Mouse (Mus musculus): ENCODE measurements around the gene Gsk3a.
"Not testable (repeated sequence)": the region's sequence is repeated elsewhere in the genome, so short reads cannot be mapped to it uniquely, and the experiment has no call there.

Gene Gsk3a

GRCm38 (mm10) chr7:25273259-25274241 is 35.9 kb upstream of the Gsk3a start:
- DNase-seq (ENCODE audit: low read depth, low spot score): no peak

DNA sequence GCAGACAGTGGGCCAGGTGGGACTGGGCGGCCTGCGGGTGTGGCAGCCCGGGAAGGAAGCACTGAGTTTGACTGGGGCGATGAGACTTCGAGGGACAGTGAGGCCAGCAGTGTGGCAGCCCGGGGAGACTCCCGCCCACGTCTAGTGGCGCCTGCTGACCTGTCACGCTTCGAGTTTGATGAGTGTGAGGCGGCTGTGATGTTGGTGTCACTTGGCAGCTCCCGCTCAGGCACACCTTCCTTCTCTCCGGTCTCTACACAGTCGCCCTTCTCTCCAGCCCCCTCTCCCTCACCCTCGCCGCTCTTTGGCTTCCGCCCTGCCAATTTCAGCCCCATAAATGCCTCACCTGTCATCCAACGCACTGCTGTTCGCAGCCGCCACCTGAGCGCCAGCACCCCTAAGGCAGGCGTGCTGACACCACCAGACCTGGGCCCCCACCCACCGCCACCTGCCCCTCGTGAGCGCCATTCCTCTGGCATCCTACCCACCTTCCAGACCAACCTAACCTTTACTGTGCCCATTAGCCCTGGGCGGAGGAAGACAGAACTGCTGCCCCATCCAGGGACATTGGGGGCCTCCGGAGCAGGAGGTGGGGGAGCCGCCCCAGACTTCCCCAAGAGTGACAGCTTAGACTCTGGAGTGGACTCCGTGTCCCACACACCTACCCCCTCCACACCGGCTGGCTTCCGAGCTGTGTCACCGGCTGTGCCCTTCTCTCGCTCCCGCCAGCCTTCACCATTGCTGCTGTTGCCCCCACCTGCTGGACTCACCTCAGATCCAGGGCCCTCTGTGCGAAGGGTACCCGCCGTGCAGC is 35.0 kb upstream of the Gsk3a start:
- no peak for DNase-seq (ENCODE audit: low read depth, low spot score)

DNA sequence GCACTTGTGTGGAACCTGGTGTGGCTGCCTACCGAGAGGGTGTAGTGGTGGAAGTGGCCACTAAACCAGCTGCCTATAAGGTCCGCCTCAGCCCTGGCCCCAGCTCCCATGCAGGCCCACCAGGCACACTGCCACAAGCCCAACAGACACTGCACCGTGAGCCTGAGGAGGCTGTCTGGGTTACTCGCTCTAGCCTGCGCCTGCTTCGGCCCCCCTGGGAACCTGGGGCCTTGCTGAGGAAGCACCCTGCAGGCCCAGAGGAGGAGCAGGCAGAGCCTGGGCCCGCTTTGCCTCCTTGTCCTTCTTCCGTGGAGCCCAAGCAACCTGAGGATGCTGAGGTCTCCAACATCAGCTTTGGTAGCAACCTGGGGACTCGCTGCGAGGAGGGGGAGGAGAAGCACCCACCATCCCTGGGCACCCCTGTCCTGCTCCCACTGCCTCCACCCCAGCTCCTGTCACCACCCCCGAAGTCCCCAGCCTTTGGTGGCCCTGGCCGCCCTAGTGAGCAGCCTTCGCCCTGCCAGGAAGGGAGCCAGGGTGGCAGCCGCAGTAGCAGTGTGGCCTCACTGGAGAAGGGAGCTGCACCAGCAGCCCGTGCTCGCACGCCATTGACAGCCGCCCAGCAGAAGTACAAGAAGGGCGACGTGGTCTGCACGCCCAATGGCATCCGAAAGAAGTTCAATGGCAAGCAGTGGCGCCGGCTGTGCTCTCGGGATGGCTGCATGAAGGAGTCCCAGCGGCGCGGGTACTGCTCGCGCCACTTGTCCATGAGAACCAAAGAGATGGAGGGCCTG is 34.2 kb upstream of the Gsk3a start:
- no peak for DNase-seq (ENCODE audit: low read depth, low spot score)

GRCm38 (mm10) chr7:25270652-25271633 is 33.3 kb upstream of the Gsk3a start:
- no peak for DNase-seq (ENCODE audit: low read depth, low spot score)

GRCm38 (mm10) chr7:25269545-25270271 is 32.1 kb upstream of the Gsk3a start:
- DNase-seq (ENCODE audit: low read depth, low spot score): no peak

DNA sequence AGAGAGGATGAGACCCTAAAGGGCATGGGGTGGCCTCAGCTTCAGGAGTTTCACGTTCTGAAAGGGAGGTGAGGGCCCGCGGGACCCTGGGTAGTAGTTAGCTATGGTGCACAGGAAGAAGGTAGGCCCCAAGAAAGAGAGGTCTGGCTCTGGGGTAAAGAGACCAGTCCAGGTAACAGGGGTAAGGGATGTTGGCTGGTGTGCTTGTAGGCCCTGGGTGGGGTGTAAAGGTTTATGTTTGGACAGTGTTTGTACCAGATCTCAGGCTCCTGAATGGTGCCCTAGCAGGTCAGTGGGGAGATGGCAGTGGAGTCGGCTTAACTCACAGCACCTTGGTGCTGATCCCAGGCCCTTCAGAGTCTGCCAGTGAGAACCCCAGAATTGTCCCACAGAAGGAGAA is 31.4 kb upstream of the Gsk3a start:
- DNase-seq (ENCODE audit: low read depth, low spot score): no peak

- no peak for DNase-seq (ENCODE audit: low read depth, low spot score)
These were observed 30.9 kb upstream of the Gsk3a start for GRCm38 (mm10) chr7:25268588-25268987.

DNA sequence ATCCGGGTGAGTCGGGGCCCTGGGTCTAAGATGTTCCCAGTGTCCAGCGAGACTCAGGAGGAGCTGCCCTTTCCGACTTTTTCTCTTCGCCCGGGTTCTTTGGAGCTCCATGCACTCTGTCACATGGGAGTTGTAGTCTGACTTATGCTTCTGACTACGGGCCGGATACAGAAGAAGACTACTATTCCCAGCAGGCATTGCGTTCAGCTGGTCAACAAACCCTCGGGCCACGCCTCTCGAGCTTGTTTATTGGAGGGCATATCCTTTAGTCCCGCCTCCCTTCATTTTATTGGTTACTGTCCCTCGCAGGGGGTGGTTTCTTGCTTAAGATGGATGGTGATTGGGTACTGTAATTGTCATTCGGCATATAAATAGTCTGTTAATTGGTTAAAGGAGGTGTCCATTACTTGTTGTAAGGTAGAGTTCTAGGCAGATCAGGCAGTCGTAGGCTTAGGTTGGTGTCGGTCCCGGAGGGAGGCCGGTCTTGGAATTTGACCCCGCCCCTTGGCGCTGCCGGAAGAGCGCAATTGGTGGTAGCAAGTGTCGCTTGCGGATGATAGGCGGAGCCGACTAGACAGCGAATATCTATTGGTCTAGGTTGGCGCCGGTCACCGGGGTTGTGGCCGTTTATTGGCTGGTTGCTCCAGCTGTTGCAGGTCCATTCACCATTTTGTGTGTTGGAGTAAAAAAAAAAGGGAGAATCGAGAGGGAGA is 30.3 kb upstream of the Gsk3a start:
- DNase-seq (ENCODE audit: low read depth, low spot score): peak; percentile 100

- DNase-seq (ENCODE audit: low read depth, low spot score): peak; percentile 94
These were observed 29.7 kb upstream of the Gsk3a start, which contains the start of gene Cic for GRCm38 (mm10) chr7:25267301-25267750. Gene Cic, plus strand, starts transcription at chr7:25267704.

GRCm38 (mm10) chr7:25266180-25266962 is 28.7 kb upstream of the Gsk3a start:
- no peak for DNase-seq (ENCODE audit: low read depth, low spot score)

DNA sequence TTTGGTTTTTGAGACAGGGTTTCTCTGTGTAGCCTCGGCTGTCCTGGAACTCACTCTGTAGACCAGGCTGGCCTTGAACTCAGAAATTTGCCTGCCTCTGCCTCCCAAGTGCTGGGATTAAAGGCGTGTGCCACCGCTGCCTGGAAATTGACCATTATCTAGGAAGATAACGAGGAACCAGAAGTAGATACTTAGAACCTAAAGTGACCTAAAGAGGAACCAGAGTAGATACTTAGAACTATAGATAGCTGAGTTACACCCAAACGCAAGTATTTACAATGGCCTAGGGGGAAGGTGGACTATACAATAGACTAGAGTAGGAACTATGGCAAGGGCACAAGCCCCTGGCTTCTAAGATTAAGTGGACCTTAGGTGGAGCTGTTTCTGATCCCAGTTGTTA is 28.1 kb upstream of the Gsk3a start:
- DNase-seq (ENCODE audit: low read depth, low spot score): not testable (repeated sequence)

GRCm38 (mm10) chr7:25263968-25264870 is 26.6 kb upstream of the Gsk3a start:
- DNase-seq (ENCODE audit: low read depth, low spot score): no peak

DNA sequence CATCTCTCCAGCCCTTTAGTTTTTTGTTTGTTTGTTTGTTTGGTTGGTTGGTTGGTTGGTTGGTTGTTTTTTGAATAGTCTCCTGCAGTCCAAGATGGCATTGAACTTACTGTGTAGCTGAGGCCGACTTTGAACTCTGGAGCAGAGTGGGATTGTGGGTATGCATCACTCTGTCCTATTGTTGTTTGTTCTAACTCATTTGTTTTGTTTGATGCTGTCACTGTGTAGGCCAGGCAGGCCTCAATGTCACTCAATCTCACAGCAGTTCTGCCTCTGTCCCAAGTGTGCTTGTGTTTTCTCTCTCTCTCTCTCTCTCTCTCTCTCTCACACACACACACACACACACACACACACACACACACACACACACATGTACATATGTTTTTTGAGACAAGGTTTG is 24.2 kb upstream of the Gsk3a start:
- DNase-seq (ENCODE audit: low read depth, low spot score): no peak

GRCm38 (mm10) chr7:25251822-25252221 is 14.2 kb upstream of the Gsk3a start:
- no peak for DNase-seq (ENCODE audit: low read depth, low spot score)

GRCm38 (mm10) chr7:25251071-25251791 is 13.6 kb upstream of the Gsk3a start:
- no peak for DNase-seq (ENCODE audit: low read depth, low spot score)

All from c-Kit-negative CD71-positive TER-119-positive erythroid progenitor cells, embryonic 14.5 days (primary cell).